Mouse (Mus musculus) bone marrow, adult 2 months (tissue): ENCODE results near the gene Hs3st6.

ENCODE experiments used
- CTCF ChIP-seq: fragments of 200-500 bp; IDR thresholded peaks from 2 replicates; pipeline ENCODE4 v1.5.1; 2011; ENCODE audit warnings: low read length, control low read depth; ENCODE audit not compliant: control insufficient read depth, insufficient read depth
- POLR2A ChIP-seq: fragments of 200-500 bp; IDR thresholded peaks from 2 replicates; pipeline ENCODE4 v1.6.1; 2011; ENCODE audit warnings: low read depth, mild to moderate bottlenecking, control low read depth, low read length, borderline replicate concordance; ENCODE audit not compliant: control insufficient read depth

GRCm38 (mm10) chr17:24708646-24709045 is 44.1 kb upstream of the Hs3st6 start:
- TF ChIP-seq CTCF, result no peak
- no peak for TF ChIP-seq POLR2A
